Mouse (Mus musculus): ENCODE results near the gene Crygb. TPM values are rescaled to one million over a fixed set of nuclear protein-coding genes. Genes with fewer than 3 reads are reported as not detected.

Crygb gene
- total and polyA plus RNA-seq, 3 experiments = not detected

- H3K36me3 ChIP-seq (ENCODE audit: control insufficient read depth in 1 of 2, insufficient read depth in 2 of 2, low read length in 2 of 2) = no peaks in the 10 kb centered on the region
- no peaks in the 10 kb centered on the region for H3K79me2 ChIP-seq (ENCODE audit: control insufficient read depth, insufficient read depth, low read length, poor library complexity)
- no peak for DNase-seq (ENCODE audit: low read depth, low spot score)
- H3K4me3 ChIP-seq (ENCODE audit: control insufficient read depth in 1 of 2, insufficient read depth in 1 of 2, low read depth in 2 of 2, low read length in 2 of 2) = no peak within 1 kb of the TSS
- TF ChIP-seq MAX (IDR thresholded peaks at IDR 0.05; ENCODE audit: low read length) (no peak), EP300 (IDR thresholded peaks at IDR 0.05; ENCODE audit: low read depth in 1 of 2, low read length in 2 of 2) (no peak), RAD21 (IDR thresholded peaks at IDR 0.05; ENCODE audit: low read depth, low read length) (no peak), JUND (IDR thresholded peaks at IDR 0.05; ENCODE audit: low read depth, low read length) (no peak), E2F4 (IDR thresholded peaks at IDR 0.05; ENCODE audit: borderline replicate concordance, low read depth, low read length) (no peak), ZMIZ1 (IDR thresholded peaks at IDR 0.05; ENCODE audit: low read depth, low read length) (no peak), USF1 (IDR thresholded peaks at IDR 0.05; ENCODE audit: low read depth, low read length) (no peak), MAZ (IDR thresholded peaks at IDR 0.05; ENCODE audit: low read depth, low read length) (no peak), POLR2A (IDR thresholded peaks at IDR 0.05; ENCODE audit: control insufficient read depth in 1 of 2, insufficient read depth in 1 of 2, low read depth in 1 of 2, low read length in 2 of 2, poor library complexity in 1 of 2) (no peak), POLR2AphosphoS5 (IDR thresholded peaks at IDR 0.05; ENCODE audit: borderline replicate concordance, low read depth, low read length) (no peak), TCF12 (IDR thresholded peaks at IDR 0.05; ENCODE audit: low read depth, low read length) (no peak), SMC3 (IDR thresholded peaks at IDR 0.05; ENCODE audit: low read depth, low read length) (no peak), TAL1 (IDR thresholded peaks at IDR 0.05; ENCODE audit: low read length) (no peak), ZC3H11A (IDR thresholded peaks at IDR 0.05; ENCODE audit: low read depth, low read length) (no peak), MYB (IDR thresholded peaks at IDR 0.05; ENCODE audit: low read depth, low read length) (no peak), GATA1 (IDR thresholded peaks at IDR 0.05; ENCODE audit: low read depth, low read length) (no peak), SIN3A (IDR thresholded peaks at IDR 0.05; ENCODE audit: low read length) (no peak), CHD2 (IDR thresholded peaks at IDR 0.05; ENCODE audit: low read length) (no peak), TBP (IDR thresholded peaks at IDR 0.05; ENCODE audit: low read depth, low read length) (no peak), POLR2AphosphoS2 (IDR thresholded peaks at IDR 0.05; ENCODE audit: low read length) (no peak)
- H3K27me3 ChIP-seq (ENCODE audit: control insufficient read depth in 1 of 2, insufficient read depth in 2 of 2, low read length in 2 of 2) = peaks cover 0 to 1% of the 10 kb centered on the region in 2 experiments; a peak in 1 of 4 replicates
- H3K9me3 ChIP-seq (replicated peaks; ENCODE audit: insufficient read depth, low read length) = no peaks in the 10 kb centered on the region
- no peaks in the 10 kb centered on the region for H3K4me1 ChIP-seq (ENCODE audit: control insufficient read depth in 1 of 2, insufficient read depth in 2 of 2, low read length in 2 of 2)
- H3K27ac ChIP-seq (ENCODE audit: control insufficient read depth, low read depth, low read length) = no peak within 1 kb of the TSS
- no peak within 1 kb of the TSS for H3K9ac ChIP-seq (ENCODE audit: control insufficient read depth, low read depth, low read length, poor library complexity, severe bottlenecking)
Observed at GRCm38 (mm10) chr1:65063352-65063751, 18.7 kb downstream of the Crygb start, which contains the start of gene Crygd. TSS of gene Crygd (minus strand) at chr1:65063452.

- DNase-seq (ENCODE audit: low read depth, low spot score) = no peak
- Histone ChIP-seq H3K4me1 (ENCODE audit: control insufficient read depth in 1 of 2, insufficient read depth in 2 of 2, low read length in 2 of 2) (no peaks in the 10 kb centered on the region), H3K4me3 (ENCODE audit: control insufficient read depth in 1 of 2, insufficient read depth in 1 of 2, low read depth in 2 of 2, low read length in 2 of 2) (no peak overlapping the region), H3K9me3 (replicated peaks; ENCODE audit: insufficient read depth, low read length) (no peaks in the 10 kb centered on the region), H3K27ac (ENCODE audit: control insufficient read depth, low read depth, low read length) (no peak overlapping the region), H3K36me3 (ENCODE audit: control insufficient read depth in 1 of 2, insufficient read depth in 2 of 2, low read length in 2 of 2) (no peaks in the 10 kb centered on the region), H3K9ac (ENCODE audit: control insufficient read depth, low read depth, low read length, poor library complexity, severe bottlenecking) (no peak overlapping the region), H3K79me2 (ENCODE audit: control insufficient read depth, insufficient read depth, low read length, poor library complexity) (no peaks in the 10 kb centered on the region), H3K27me3 (ENCODE audit: control insufficient read depth in 1 of 2, insufficient read depth in 2 of 2, low read length in 2 of 2) (no peaks in the 10 kb centered on the region)
- TF ChIP-seq CHD2 (IDR thresholded peaks at IDR 0.05; ENCODE audit: low read length) (no peak), ZKSCAN1 (IDR thresholded peaks at IDR 0.05; ENCODE audit: low read depth, low read length) (no peak), MAFK (IDR thresholded peaks at IDR 0.05; ENCODE audit: borderline replicate concordance, low read depth, low read length) (no peak), SIN3A (IDR thresholded peaks at IDR 0.05; ENCODE audit: low read length) (no peak), TAL1 (IDR thresholded peaks at IDR 0.05; ENCODE audit: low read length) (no peak), E2F4 (IDR thresholded peaks at IDR 0.05; ENCODE audit: borderline replicate concordance, low read depth, low read length) (no peak), POLR2A (IDR thresholded peaks at IDR 0.05; ENCODE audit: control insufficient read depth in 1 of 2, insufficient read depth in 1 of 2, low read depth in 1 of 2, low read length in 2 of 2, poor library complexity in 1 of 2) (no peak), MYB (IDR thresholded peaks at IDR 0.05; ENCODE audit: low read depth, low read length) (no peak), CTCF (IDR thresholded peaks at IDR 0.05 in 2 of 3, conservative IDR thresholded peaks at IDR 0.05 in 1 of 3; ENCODE audit: control insufficient read depth in 1 of 3, insufficient read depth in 1 of 3, low read depth in 2 of 3, low read length in 3 of 3, poor library complexity in 1 of 3, severe bottlenecking in 1 of 3) (no peak), EP300 (IDR thresholded peaks at IDR 0.05; ENCODE audit: low read depth in 1 of 2, low read length in 2 of 2) (no peak), MEF2A (IDR thresholded peaks at IDR 0.05; ENCODE audit: extremely low read depth, insufficient replicate concordance, low read depth, low read length, poor library complexity, severe bottlenecking) (no peak)
Observed at GRCm38 (mm10) chr1:65052140-65052539, 29.9 kb downstream of the Crygb start.
